Mouse (Mus musculus) right cerebral cortex, postnatal 10 days (tissue): Measurements from ENCODE around the gene Il18.
"Not testable (repeated sequence)": the region's sequence is repeated elsewhere in the genome, so short reads cannot be mapped to it uniquely, and the experiment has no call there.

Experiments used
- DNase-seq, 2 experiments: peaks; one replicate each; pipeline ENCODE4 v3.0.0; 2021; ENCODE audit warnings: low spot score in 2 of 2

The Il18 gene

DNA sequence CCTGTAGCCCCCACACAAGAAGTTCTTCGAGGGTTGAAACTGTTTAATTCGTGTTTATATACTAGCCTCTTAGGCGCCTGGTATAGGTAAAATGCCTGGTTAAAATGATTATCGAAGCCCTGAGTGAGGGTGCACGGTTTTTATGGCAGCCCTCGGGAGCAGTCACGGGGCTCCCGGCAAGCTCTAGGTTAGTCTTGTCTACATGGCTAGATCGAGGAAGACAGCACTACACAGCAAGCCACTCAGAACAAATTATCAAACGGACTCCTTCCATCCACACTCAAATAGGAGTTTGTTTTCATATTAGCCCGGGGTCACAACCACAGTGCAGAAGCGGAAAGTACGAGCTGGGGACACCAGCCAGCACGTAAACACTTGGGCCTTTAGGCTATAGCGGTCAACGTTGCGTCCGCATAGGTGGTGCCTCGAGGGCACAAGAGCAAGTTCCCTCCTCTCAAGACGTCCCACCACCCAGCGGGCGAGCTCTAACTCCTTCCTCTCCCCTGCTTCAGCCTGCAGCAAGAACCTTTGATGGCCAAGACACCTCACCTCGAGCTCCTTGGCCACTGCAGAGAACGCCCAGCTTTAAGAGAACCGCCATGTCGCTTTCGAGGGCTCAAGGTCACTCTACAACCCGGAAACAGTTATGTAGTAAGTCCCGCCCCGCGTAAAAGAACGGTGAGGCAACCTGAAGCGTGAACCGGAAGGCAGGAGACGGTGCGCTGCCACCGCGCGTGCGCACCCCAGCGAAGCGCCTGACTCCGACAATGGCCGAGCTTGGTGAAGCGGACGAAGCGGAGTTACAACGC lies 48.8 kb downstream of the Il18 start, which contains the start of the genes Sdhd and Timm8b:
TSS of gene Sdhd (minus strand) at position 624 of the 809 bp plus-strand sequence.
TSS of gene Timm8b (plus strand) at position 722 of the 809 bp plus-strand sequence.
- DNase-seq, result peak; percentile 97 to 98

DNA sequence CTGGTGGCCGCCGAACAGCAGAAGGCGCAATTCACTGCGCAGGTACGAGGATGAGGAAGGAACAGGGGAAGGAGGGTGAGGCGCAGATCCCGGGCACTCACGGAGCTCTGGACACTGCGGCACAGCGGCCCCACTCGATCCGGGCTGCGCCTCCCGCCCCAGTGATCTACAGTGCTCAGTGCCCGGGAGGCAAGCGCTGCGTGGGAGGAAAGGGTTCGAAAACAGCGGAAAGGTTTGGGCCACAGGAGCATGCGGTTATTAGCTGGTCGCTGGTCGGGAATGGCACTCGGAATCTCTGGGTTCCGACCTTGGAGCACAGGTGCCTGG lies 49.3 kb downstream of the Il18 start:
- no peak for DNase-seq

DNA sequence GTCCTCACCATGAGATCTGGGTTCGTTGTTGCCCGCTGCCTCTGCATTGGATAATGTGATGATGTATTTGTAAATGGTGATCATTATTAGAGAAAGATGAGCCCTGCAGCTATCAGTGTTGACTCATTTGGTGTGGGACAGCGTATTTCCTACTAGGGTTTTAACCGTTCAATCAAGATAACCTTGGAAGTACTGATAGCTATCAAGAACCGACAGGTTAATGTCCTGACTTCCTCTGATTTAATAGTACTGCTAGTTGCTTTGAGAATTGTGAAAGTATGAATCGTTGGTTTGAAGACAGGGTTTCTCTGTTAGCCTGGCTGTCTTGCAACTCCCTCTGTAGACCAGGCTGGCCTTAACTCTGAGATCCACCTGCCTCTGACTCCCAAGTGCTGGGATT lies 49.7 kb downstream of the Il18 start:
- no peak for DNase-seq

DNA sequence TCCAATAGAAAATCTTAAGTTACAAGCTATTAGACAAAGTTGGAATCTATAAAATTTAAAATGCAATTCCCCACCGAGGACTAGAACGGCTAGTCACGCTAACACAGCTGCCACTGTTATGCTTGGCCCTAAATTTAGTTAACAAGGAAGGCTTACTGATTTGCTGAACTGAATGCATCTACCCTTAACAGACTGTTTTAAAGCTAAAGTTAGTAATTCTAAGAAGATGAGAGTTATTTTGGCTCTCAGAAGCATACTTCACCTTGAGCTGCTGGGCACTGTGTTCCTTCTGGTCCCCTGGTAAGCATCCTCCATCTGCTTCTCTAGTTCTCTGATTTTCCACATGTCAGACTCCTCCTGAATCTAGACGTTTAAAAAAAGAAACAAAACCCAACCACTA lies 57.5 kb downstream of the Il18 start:
- peak in 1 of 2 experiments; percentile 40 for DNase-seq

DNA sequence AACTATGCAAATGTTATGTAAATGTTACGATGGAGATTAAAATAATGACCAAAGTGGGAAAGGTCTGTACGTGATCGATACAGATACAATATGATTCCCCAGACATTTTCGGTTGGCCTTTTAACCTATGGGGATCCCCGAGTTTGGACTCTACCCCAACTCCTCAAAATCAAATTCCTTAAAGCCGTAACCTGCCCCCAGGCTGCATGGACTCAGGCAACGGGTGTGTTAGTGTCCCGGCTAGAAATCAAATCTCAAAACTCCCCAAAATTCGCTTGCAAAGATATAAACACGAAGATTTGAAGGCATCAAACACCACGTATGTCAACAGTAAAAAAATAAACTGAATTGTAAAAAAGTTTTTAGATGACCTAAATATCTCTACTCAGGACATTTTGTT lies 61.5 kb downstream of the Il18 start:
- no peak for DNase-seq

DNA sequence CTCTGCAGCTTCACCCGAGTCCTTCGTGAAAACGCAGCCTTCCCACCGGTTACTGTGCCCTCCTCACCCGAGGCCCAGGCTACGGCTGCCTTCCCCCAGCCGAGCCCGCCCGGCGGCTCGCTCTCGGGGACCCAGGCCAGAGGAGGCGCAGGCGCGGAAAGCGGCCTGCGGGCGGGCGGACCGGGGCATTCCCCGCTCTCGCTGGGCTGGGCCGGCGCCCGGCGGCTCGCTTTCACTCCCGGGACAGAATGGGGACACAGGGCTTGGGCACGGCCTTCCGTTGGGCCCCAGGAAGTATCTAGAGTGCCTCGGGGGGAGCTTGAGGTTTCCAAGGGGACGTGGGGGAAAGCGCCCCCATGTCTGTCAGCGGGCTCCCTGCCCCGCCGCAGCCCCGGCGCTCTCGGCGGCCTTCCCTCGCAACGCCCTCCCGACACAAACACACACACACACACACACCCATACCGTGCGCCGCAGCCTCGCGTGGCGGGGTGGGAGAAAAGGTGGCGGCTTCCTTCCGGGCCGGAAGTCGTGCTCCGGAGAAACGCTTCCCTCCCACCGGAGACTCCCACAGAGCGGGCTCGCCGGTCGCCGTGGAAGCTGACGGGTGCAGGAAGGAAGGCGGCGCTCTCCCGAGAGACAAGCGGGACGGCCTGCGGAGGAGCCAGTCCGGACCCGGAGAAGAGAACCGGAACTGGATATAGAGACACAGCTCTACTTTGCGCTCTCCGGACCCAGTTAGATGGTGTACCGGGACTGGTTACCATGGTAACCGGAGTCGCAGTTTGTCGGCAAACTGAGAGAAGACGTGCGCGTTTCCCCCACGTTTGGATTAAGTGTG lies 62.4 kb downstream of the Il18 start, which contains the start of the genes Pih1d2 and Nkapd1:
TSS of gene Pih1d2 (plus strand) at position 556 of the 838 bp plus-strand sequence.
TSS of gene Nkapd1 (minus strand) at position 699 of the 838 bp plus-strand sequence.
- DNase-seq, result peak; percentile 92 to 93

DNA sequence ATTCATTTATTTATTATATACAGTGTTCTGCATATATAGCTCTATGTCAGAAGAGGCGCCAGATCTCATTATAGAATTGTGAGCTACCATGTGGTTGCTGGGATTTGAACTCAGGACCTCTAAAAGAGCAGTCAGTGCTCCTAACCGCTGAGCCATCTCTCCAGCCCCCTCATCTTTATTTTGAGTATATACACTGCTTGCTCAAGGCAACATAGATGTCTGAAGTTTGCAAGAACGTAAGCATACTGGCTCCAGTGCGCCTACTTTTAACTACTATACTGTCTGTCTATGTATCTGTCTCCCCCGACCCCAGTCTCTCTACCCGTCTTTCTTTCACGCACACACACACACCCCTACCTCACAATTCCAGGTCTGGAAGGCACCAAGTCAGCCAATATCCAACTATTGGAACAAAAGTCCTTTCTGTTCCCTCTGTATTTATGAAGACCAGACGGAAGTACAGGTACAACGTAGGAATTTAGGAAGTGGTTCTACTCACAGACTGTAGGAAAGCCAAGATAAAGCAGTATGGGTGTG lies 63.2 kb downstream of the Il18 start:
- no peak for DNase-seq

DNA sequence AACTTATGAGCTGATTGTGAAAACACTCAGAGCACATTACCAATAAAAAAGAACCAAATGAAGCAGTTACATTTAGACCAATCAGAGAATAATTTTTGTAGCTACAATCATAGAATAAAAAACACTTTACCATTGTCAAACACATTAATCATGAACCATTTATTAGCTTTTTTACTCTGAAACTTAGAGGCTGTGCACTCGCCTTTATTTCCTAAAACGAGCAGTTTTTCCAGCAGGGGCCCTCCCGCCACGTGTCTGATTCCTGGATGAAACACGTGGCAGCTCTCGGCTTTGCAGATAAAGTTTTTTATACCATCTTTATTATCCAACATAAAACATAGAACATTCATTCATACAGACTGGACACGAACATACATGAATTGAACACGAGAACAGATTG lies 76.3 kb downstream of the Il18 start:
- not testable (repeated sequence) for DNase-seq
